Mouse (Mus musculus): ENCODE results near the gene Cnksr2.

Gene Cnksr2

GRCm38 (mm10) chrX:158043057-158043843 lies at the start of gene Cnksr2:
TSS of gene Cnksr2 (minus strand) at chrX:158043294.
- peak; percentile 32 for DNase-seq (ENCODE audit: low spot score)

GRCm38 (mm10) chrX:158043844-158044140 lies 698 bp upstream of the Cnksr2 start:
- no peak for DNase-seq (ENCODE audit: low spot score)

GRCm38 (mm10) chrX:158042255-158043056 lies 638 bp downstream of the Cnksr2 start:
- DNase-seq (ENCODE audit: low spot score), result no peak

- DNase-seq (ENCODE audit: low spot score), result no peak
Measured at GRCm38 (mm10) chrX:158041703-158042102, 1.4 kb downstream of the Cnksr2 start.

- no peak for DNase-seq (ENCODE audit: low spot score)
Measured at GRCm38 (mm10) chrX:157951698-157952097, 91.4 kb downstream of the Cnksr2 start.

GRCm38 (mm10) chrX:157949256-157949655 lies 93.8 kb downstream of the Cnksr2 start:
- DNase-seq (ENCODE audit: low spot score), result no peak

GRCm38 (mm10) chrX:157945121-157945520 lies 98.0 kb downstream of the Cnksr2 start:
- no peak for DNase-seq (ENCODE audit: low spot score)

- no peak for DNase-seq (ENCODE audit: low spot score)
Measured at GRCm38 (mm10) chrX:157936611-157937010, 106.5 kb downstream of the Cnksr2 start.

GRCm38 (mm10) chrX:157920093-157920492 lies 123.0 kb downstream of the Cnksr2 start:
- no peak for DNase-seq (ENCODE audit: low spot score)

GRCm38 (mm10) chrX:157829983-157830382 lies 213.1 kb downstream of the Cnksr2 start:
- no peak for DNase-seq (ENCODE audit: low spot score)

GRCm38 (mm10) chrX:157818921-157819260 lies 224.2 kb downstream of the Cnksr2 start:
- DNase-seq (ENCODE audit: low spot score), result no peak

GRCm38 (mm10) chrX:157818207-157818920 lies 224.7 kb downstream of the Cnksr2 start, which contains the start of gene Klhl34:
TSS of gene Klhl34 (plus strand) at chrX:157818435.
- no peak for DNase-seq (ENCODE audit: low spot score)

- DNase-seq (ENCODE audit: low spot score), result no peak
Measured at GRCm38 (mm10) chrX:157817571-157818206, 225.4 kb downstream of the Cnksr2 start.

- DNase-seq (ENCODE audit: low spot score), result no peak
Measured at GRCm38 (mm10) chrX:157809721-157810120, 233.4 kb downstream of the Cnksr2 start.

- DNase-seq (ENCODE audit: low spot score), result no peak
Measured at GRCm38 (mm10) chrX:157801669-157802068, 241.4 kb downstream of the Cnksr2 start.
